Mouse (Mus musculus) embryonic facial prominence, embryonic 14.5 days (tissue): Measurements from ENCODE around the gene Asns. TPM values are rescaled to one million over a fixed set of nuclear protein-coding genes. Genes with fewer than 3 reads are reported as not detected.
"Not testable (repeated sequence)": the region's sequence is repeated elsewhere in the genome, so short reads cannot be mapped to it uniquely, and the experiment has no call there.

ENCODE experiments used
- ATAC-seq: fragments of 200-750 bp; cut with Nextera tagmentation; 2 replicates; pipeline ENCODE4 v1.8.0; 2017; ENCODE audit warnings: low read depth, moderate number of reproducible peaks, moderate TSS enrichment
- DNase-seq: peaks from one replicate; pipeline ENCODE4 v3.0.0-alpha.2; 2015; ENCODE audit warnings: low spot score
- H3K27ac ChIP-seq: fragments of 300-500 bp; sonication (generic); replicated peaks from 2 replicates; pipeline ENCODE4 v1.5.1; 2014; ENCODE audit warnings: low read depth, mild to moderate bottlenecking, low read length, moderate library complexity
- H3K27me3 ChIP-seq: fragments of 300-500 bp; sonication (generic); replicated peaks from 2 replicates; pipeline ENCODE4 v1.6.1; 2014; ENCODE audit warnings: low read length; ENCODE audit not compliant: control insufficient read depth, insufficient read depth
- H3K36me3 ChIP-seq: fragments of 300-500 bp; sonication (generic); 2 replicates; pipeline ENCODE4 v1.6.1; 2014; ENCODE audit warnings: low read length, mixed read lengths; ENCODE audit not compliant: control insufficient read depth, insufficient read depth
- H3K4me1 ChIP-seq: fragments of 300-500 bp; sonication (generic); 2 replicates; pipeline ENCODE4 v1.6.1; 2014; ENCODE audit warnings: antibody characterized with exemption, low read length; ENCODE audit not compliant: control insufficient read depth, insufficient read depth
- H3K4me2 ChIP-seq: fragments of 300-500 bp; sonication (generic); 2 replicates; pipeline ENCODE4 v1.6.1; 2014; ENCODE audit warnings: low read depth, mild to moderate bottlenecking, low read length, moderate library complexity, mixed read lengths
- H3K4me3 ChIP-seq: fragments of 300-500 bp; sonication (generic); 2 replicates; pipeline ENCODE4 v1.5.1; 2014; ENCODE audit warnings: low read depth, mild to moderate bottlenecking, low read length
- H3K9ac ChIP-seq: fragments of 300-500 bp; sonication (generic); 2 replicates; pipeline ENCODE4 v1.6.1; 2014; ENCODE audit warnings: low read depth, mild to moderate bottlenecking, low read length, moderate library complexity, mixed read lengths
- H3K9me3 ChIP-seq: fragments of 300-500 bp; sonication (generic); 2 replicates; pipeline ENCODE4 v1.6.1; 2016; ENCODE audit warnings: low read length; ENCODE audit not compliant: control insufficient read depth
- WGBS: fragments of 180-500 bp; shearing (Covaris S2); extraction: QIAGEN DNeasy Blood & Tissue Kit; methylation state at CpG from one replicate; pipeline ENCODE4 v1.1.7; 2014; 5-methylcytosine and 5-hydroxymethylcytosine counted together
- polyA plus RNA-seq: library from polyadenylated mRNA; unstranded; fragments of >200 nt; fragmentation: Nextera tagmentation; extraction: Ambion mirVana; gene quantifications from 2 replicates; pipeline ENCODE4 v1.2.1, GENCODE M21; 2014

Gene Asns
- polyA plus RNA-seq, 1 experiment from 2014 or later: 67.8 TPM

- DNase-seq (peak; percentile 48), ATAC-seq (no peak)
- H3K4me1 ChIP-seq: no peaks in the 10 kb centered on the region
- H3K27me3 ChIP-seq: no peaks in the 10 kb centered on the region
- H3K36me3 ChIP-seq: peaks cover 3% of the 10 kb centered on the region; the same call in 1 of the 2 replicates
- no peaks in the 10 kb centered on the region for H3K9me3 ChIP-seq
- WGBS: 49% methylated on average over 3 of the region's 3 CpGs
- H3K4me2 ChIP-seq: no peak overlapping the region
- no peak overlapping the region for H3K9ac ChIP-seq
- H3K4me3 ChIP-seq: no peak overlapping the region
- no peak overlapping the region for H3K27ac ChIP-seq
These were observed 22.5 kb downstream of the Asns start for GRCm38 (mm10) chr6:7670588-7670987.

GRCm38 (mm10) chr6:7669721-7670120, 23.3 kb downstream of the Asns start:
- H3K9ac ChIP-seq: no peak overlapping the region
- 84% methylated on average over 5 of the region's 5 CpGs for WGBS

GRCm38 (mm10) chr6:7668332-7668731, 24.7 kb downstream of the Asns start:
- Histone ChIP-seq H3K4me2 (no peak overlapping the region), H3K27ac (no peak overlapping the region), H3K27me3 (no peaks in the 10 kb centered on the region), H3K9me3 (no peaks in the 10 kb centered on the region), H3K4me3 (no peak overlapping the region), H3K9ac (no peak overlapping the region), H3K4me1 (no peaks in the 10 kb centered on the region), H3K36me3 (no peaks in the 10 kb centered on the region)
- ATAC-seq (no peak), DNase-seq (no peak)
- 77% methylated on average over 5 of the region's 5 CpGs for WGBS

More at GRCm38 (mm10) chr6:7669721-7670120, 23.3 kb downstream of the Asns start:
- H3K4me2 ChIP-seq: no peak overlapping the region
- no peak for ATAC-seq
- H3K4me3 ChIP-seq: no peak overlapping the region
- H3K9me3 ChIP-seq: no peaks in the 10 kb centered on the region
- H3K27me3 ChIP-seq: no peaks in the 10 kb centered on the region
- DNase-seq: no peak
- H3K27ac ChIP-seq: no peak overlapping the region
- no peaks in the 10 kb centered on the region for H3K4me1 ChIP-seq
- peaks cover under 1% of the 10 kb centered on the region; the same call in 1 of the 2 replicates for H3K36me3 ChIP-seq

GRCm38 (mm10) chr6:7665902-7666301, 27.2 kb downstream of the Asns start:
- H3K9ac ChIP-seq, H3K4me3 ChIP-seq, ATAC-seq, H3K36me3 ChIP-seq, DNase-seq, H3K4me2 ChIP-seq, H3K27me3 ChIP-seq, H3K9me3 ChIP-seq, H3K4me1 ChIP-seq, H3K27ac ChIP-seq: not testable (repeated sequence)
- WGBS: 91% methylated on average over 2 of the region's 4 CpGs

GRCm38 (mm10) chr6:7661455-7661854, 31.6 kb downstream of the Asns start:
- 62% methylated on average over 4 of the region's 4 CpGs for WGBS
- no peak for DNase-seq
- Histone ChIP-seq H3K9ac (no peak overlapping the region), H3K4me3 (no peak overlapping the region), H3K27ac (no peak overlapping the region), H3K9me3 (no peaks in the 10 kb centered on the region), H3K27me3 (no peaks in the 10 kb centered on the region), H3K4me2 (no peak overlapping the region), H3K36me3 (no peaks in the 10 kb centered on the region), H3K4me1 (no peaks in the 10 kb centered on the region)
- ATAC-seq: no peak

- ATAC-seq (no peak), DNase-seq (peak; percentile 72)
- WGBS: 58% methylated on average over 5 of the region's 5 CpGs
- Histone ChIP-seq H3K4me1 (no peaks in the 10 kb centered on the region), H3K27me3 (no peaks in the 10 kb centered on the region), H3K27ac (no peak overlapping the region), H3K9me3 (no peaks in the 10 kb centered on the region), H3K36me3 (no peaks in the 10 kb centered on the region), H3K4me2 (no peak overlapping the region), H3K4me3 (no peak overlapping the region), H3K9ac (no peak overlapping the region)
These were observed 32.5 kb downstream of the Asns start for GRCm38 (mm10) chr6:7660377-7661080.

- H3K27me3 ChIP-seq: no peaks in the 10 kb centered on the region
- WGBS: 91% methylated on average over 1 of the region's 1 CpGs
- no peaks in the 10 kb centered on the region for H3K36me3 ChIP-seq
- H3K9ac ChIP-seq: no peak overlapping the region
- H3K4me1 ChIP-seq: no peaks in the 10 kb centered on the region
- peak; percentile 12 for DNase-seq
- H3K27ac ChIP-seq: no peak overlapping the region
- ATAC-seq: no peak
- H3K9me3 ChIP-seq: no peaks in the 10 kb centered on the region
- H3K4me2 ChIP-seq: no peak overlapping the region
- no peak overlapping the region for H3K4me3 ChIP-seq
These were observed 36.5 kb downstream of the Asns start for GRCm38 (mm10) chr6:7656601-7657000.

- no peak overlapping the region for H3K4me3 ChIP-seq
- no peak overlapping the region for H3K27ac ChIP-seq
- H3K9ac ChIP-seq: no peak overlapping the region
- no peak overlapping the region for H3K4me2 ChIP-seq
- no peaks in the 10 kb centered on the region for H3K36me3 ChIP-seq
- no peaks in the 10 kb centered on the region for H3K27me3 ChIP-seq
- DNase-seq (no peak), ATAC-seq (no peak)
- no peaks in the 10 kb centered on the region for H3K4me1 ChIP-seq
- no peaks in the 10 kb centered on the region for H3K9me3 ChIP-seq
These were observed 44.6 kb downstream of the Asns start for GRCm38 (mm10) chr6:7648458-7648857.
